Mouse (Mus musculus) megakaryocyte-erythroid progenitor cell, adult 5 weeks (primary cell): Measurements from ENCODE around the gene Defb39. TPM values are rescaled to one million over a fixed set of nuclear protein-coding genes. Genes with fewer than 3 reads are reported as not detected.

Experiments used
- polyA plus RNA-seq: library from polyadenylated mRNA; stranded (reverse); fragments of >175 nt; gene quantifications from 2 replicates; pipeline ENCODE4 v1.2.3, GENCODE M21; 2012

Defb39 gene
- polyA plus RNA-seq = not detected in 2 replicates

DNA sequence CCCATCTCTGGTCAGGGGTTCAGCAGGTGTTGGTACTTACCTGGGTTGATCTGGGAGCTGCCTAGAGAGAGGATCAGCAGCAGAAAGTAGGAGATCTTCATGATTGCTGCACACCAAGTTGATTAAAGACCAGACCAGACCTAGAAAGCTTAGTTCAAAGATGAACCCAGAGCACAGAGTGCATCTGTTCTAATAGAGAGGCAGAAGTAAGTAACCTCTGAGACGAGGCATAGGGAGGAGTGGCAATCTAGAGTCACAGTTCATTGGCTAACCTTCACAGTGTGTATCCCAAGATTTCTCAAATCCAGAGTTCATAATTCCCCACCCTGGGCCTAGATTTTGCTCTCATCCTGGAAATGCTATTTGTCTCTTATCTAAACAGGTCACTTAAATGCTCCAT is at the start of gene Defb39:
Gene Defb39 (minus strand): TSS at position 101 of the 400 bp plus-strand sequence.

DNA sequence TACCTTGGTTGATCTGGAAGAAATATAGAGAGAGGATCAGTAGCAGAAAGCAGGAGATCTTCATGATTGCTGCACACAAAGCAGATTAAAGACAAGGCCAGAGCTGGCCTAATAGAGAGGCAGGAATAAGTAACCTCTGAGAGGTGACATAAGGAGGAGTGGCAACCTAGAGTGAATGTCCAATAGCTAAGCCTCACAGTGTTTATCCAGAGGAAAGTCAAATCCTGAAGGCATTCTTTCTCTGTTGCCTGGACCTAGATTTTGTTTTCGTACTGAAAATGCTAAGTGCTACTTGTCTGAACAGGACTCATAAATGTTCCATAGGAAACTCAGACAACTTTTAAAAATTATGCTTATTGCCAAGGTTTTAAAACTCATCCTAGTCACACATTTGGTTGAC is 38.1 kb downstream of the Defb39 start, which contains the start of gene Defb38:
Gene Defb38 (minus strand): TSS at position 101 of the 400 bp plus-strand sequence.

Other genes starting within 250 kb of the Defb39 start
- gene Defb40, start 86.6 kb downstream of the Defb39 start, polyA plus RNA-seq = not detected in 2 replicates
- gene Defb37, start 73.8 kb downstream of the Defb39 start, polyA plus RNA-seq = not detected in 2 replicates
- gene Defb38, start 38.2 kb downstream of the Defb39 start, polyA plus RNA-seq = not detected in 2 replicates
- not detected in 2 replicates for gene Defb12, start 50.0 kb upstream of the Defb39 start, polyA plus RNA-seq
- gene Defb34, start 58.9 kb upstream of the Defb39 start, polyA plus RNA-seq = not detected in 2 replicates
- gene Gm45826, start 76.0 kb upstream of the Defb39 start, polyA plus RNA-seq = not detected in 2 replicates
- not detected in 2 replicates for gene Defb14, start 129.5 kb upstream of the Defb39 start, polyA plus RNA-seq
- gene Defb4, start 133.9 kb upstream of the Defb39 start, polyA plus RNA-seq = not detected in 2 replicates
- not detected in 2 replicates for gene Defb6, start 160.7 kb upstream of the Defb39 start, polyA plus RNA-seq
- not detected in 2 replicates for gene Defb46, start 175.1 kb upstream of the Defb39 start, polyA plus RNA-seq
- gene Defb5, start 182.8 kb upstream of the Defb39 start, polyA plus RNA-seq = not detected in 2 replicates
- gene Defb3, start 228.6 kb upstream of the Defb39 start, polyA plus RNA-seq = not detected in 2 replicates